Mouse (Mus musculus) liver, embryonic 16.5 days (tissue): ENCODE data around the gene Olfr1126. TPM values are rescaled to one million over a fixed set of nuclear protein-coding genes. Genes with fewer than 3 reads are reported as not detected.
"Not testable (repeated sequence)": the region's sequence is repeated elsewhere in the genome, so short reads cannot be mapped to it uniquely, and the experiment has no call there.

ENCODE experiments used
- ATAC-seq: fragments of 200-750 bp; cut with Nextera tagmentation; 2 replicates; pipeline ENCODE4 v1.8.0; 2017; ENCODE audit warnings: low read depth, mild to moderate bottlenecking, moderate number of reproducible peaks, moderate library complexity
- H3K27ac ChIP-seq: fragments of 300-500 bp; sonication (generic); 2 replicates; pipeline ENCODE4 v1.5.1; 2014; ENCODE audit warnings: mild to moderate bottlenecking, low read length
- H3K27me3 ChIP-seq: fragments of 300-500 bp; sonication (generic); 2 replicates; pipeline ENCODE4 v1.6.1; 2014; ENCODE audit warnings: low read depth, low read length, mixed read lengths; ENCODE audit not compliant: control insufficient read depth, insufficient read depth
- H3K36me3 ChIP-seq: fragments of 300-500 bp; sonication (generic); 2 replicates; pipeline ENCODE4 v1.6.1; 2014; ENCODE audit warnings: mild to moderate bottlenecking; ENCODE audit not compliant: control insufficient read depth, insufficient read depth
- H3K4me1 ChIP-seq: fragments of 300-500 bp; sonication (generic); 2 replicates; pipeline ENCODE4 v1.6.1; 2014; ENCODE audit warnings: low read depth, low read length, mixed read lengths; ENCODE audit not compliant: control insufficient read depth
- H3K4me2 ChIP-seq: fragments of 300-500 bp; sonication (generic); 2 replicates; pipeline ENCODE4 v1.6.1; 2014; ENCODE audit warnings: low read depth, low read length, mixed read lengths
- H3K4me3 ChIP-seq: fragments of 300-500 bp; sonication (generic); 2 replicates; pipeline ENCODE4 v1.5.1; 2014; ENCODE audit warnings: low read depth, mild to moderate bottlenecking, low read length
- H3K9ac ChIP-seq: fragments of 300-500 bp; sonication (generic); 2 replicates; pipeline ENCODE4 v1.6.1; 2014; ENCODE audit warnings: low read depth, low read length
- H3K9me3 ChIP-seq: fragments of 300-500 bp; sonication (generic); replicated peaks from 2 replicates; pipeline ENCODE4 v1.6.1; 2016; ENCODE audit warnings: low read length; ENCODE audit not compliant: control insufficient read depth
- WGBS: fragments of 180-500 bp; shearing (Covaris S2); extraction: QIAGEN DNeasy Blood & Tissue Kit; methylation state at CpG from one replicate; pipeline ENCODE4 v1.1.7; 2014; ENCODE audit not compliant: insufficient replicate concordance; 5-methylcytosine and 5-hydroxymethylcytosine counted together
- polyA plus RNA-seq: library from polyadenylated mRNA; unstranded; fragments of >200 nt; fragmentation: Nextera tagmentation; extraction: Ambion mirVana; gene quantifications from 2 replicates; pipeline ENCODE4 v1.2.1, GENCODE M21; 2015

Olfr1126 gene
- polyA plus RNA-seq, result not detected in 2 replicates

DNA sequence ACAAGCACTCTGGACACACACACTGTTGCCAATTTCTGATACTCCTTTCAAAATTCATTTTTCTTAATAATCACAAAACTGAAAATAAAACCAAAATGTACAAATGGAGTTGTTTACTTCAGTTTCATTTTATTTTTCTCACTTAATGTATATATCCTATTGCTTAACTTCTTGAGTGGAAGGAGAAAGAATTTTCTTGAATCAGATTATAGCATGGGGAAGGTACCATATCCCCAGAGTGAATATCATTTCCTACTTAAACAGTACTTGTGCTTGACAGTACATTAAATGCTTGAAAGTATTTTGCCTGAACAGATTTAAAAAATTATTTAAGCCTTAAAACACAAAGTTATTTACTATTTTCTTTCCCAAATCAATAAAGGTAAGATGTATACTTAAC lies at the start of gene Olfr1126:
Gene Olfr1126 (plus strand): TSS at position 301 of the 400 bp plus-strand sequence.
- Histone ChIP-seq H3K27me3 (no peaks in the 10 kb centered on the region), H3K36me3 (no peaks in the 10 kb centered on the region), H3K27ac (no peak within 1 kb of the TSS), H3K4me3 (no peak within 1 kb of the TSS), H3K4me1 (no peaks in the 10 kb centered on the region), H3K9me3 (no peaks in the 10 kb centered on the region), H3K4me2 (no peak within 1 kb of the TSS), H3K9ac (no peak within 1 kb of the TSS)
- ATAC-seq, result no peak

DNA sequence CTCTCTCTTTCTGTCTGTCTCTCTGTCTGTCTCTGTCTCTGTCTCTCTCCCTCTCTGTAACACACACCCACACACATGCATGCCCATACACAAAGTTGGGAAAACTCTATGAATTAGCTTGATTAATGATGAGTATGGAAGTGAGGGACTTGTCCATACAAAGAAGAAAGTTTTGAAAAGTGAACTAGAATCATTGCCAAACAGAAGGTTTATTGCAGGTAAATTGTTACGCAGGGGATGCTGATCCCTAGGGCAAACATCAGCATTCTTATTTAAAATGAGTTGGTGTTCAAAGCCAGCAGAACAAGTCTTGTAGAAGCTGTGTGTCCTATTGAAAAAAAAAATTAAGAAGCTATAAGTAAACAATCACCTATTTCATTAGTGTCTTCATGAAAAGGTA lies 37.4 kb upstream of the Olfr1126 start, which contains the start of gene Olfr1123:
Gene Olfr1123 (plus strand): TSS at position 301 of the 400 bp plus-strand sequence.
- H3K4me1 ChIP-seq, result no peaks in the 10 kb centered on the region
- WGBS, result 80% methylated on average over 1 of the region's 1 CpGs

DNA sequence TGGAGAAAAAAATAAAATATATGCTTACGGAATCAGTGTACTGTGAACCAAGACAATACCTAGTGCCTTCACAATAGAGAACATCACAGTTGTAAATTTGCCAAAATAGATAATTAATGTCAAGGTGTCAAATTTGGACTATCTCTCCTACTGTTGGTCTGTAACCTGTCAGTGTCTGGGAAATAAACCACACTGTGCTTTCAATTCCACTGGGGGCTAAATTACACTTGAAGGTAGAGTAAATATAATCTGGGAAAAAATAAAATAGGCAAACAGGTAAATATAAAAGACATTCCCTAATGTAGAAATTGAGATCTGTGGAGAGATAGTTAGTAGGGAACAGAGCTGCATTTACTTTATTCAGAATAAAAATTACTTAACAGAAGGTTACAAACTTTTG lies 23.8 kb upstream of the Olfr1126 start, which contains the start of gene Olfr1124:
Gene Olfr1124 (plus strand): TSS at position 301 of the 400 bp plus-strand sequence.
- Histone ChIP-seq H3K9me3 (no peaks in the 10 kb centered on the region), H3K4me2 (no peak within 1 kb of the TSS), H3K27me3 (no peaks in the 10 kb centered on the region), H3K27ac (no peak within 1 kb of the TSS), H3K4me3 (no peak within 1 kb of the TSS), H3K4me1 (no peaks in the 10 kb centered on the region), H3K9ac (no peak within 1 kb of the TSS), H3K36me3 (no peaks in the 10 kb centered on the region)
- ATAC-seq, result no peak
- 64% methylated on average over 1 of the region's 1 CpGs for WGBS

More for the DNA sequence above, 37.4 kb upstream of the Olfr1126 start, which contains the start of gene Olfr1123:
- Histone ChIP-seq H3K27me3 (no peaks in the 10 kb centered on the region), H3K27ac (no peak within 1 kb of the TSS), H3K4me2 (no peak within 1 kb of the TSS), H3K9ac (no peak within 1 kb of the TSS), H3K4me3 (no peak within 1 kb of the TSS), H3K36me3 (no peaks in the 10 kb centered on the region), H3K9me3 (no peaks in the 10 kb centered on the region)
- ATAC-seq, result no peak

DNA sequence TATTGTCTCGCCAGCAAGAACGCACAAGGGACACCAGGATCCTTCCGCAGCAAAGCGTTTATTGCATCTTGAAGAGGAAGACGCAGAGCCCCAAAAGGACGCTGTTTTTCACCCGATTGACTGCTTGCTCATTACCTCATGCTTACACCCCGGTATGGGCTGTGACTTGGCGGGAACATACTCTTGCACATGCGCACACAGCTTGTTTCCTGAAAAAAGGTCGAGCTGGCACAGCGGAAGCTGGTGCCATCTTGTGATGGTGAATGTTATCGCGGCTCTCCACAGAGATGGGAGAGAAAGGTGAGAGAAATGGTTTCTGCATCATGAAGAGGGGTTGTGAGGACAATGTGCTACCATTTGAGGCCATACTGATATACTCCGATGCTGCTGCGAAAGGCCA lies 16.0 kb upstream of the Olfr1126 start:
- no peak for ATAC-seq
- no peaks in the 10 kb centered on the region for H3K9me3 ChIP-seq
- WGBS, result 76% methylated on average over 16 of the region's 16 CpGs
- H3K4me1 ChIP-seq, result no peaks in the 10 kb centered on the region
- no peak overlapping the region for H3K9ac ChIP-seq
- H3K36me3 ChIP-seq, result no peaks in the 10 kb centered on the region
- H3K27ac ChIP-seq, result no peak overlapping the region
- no peak overlapping the region for H3K4me3 ChIP-seq
- H3K27me3 ChIP-seq, result no peaks in the 10 kb centered on the region
- H3K4me2 ChIP-seq, result no peak overlapping the region

DNA sequence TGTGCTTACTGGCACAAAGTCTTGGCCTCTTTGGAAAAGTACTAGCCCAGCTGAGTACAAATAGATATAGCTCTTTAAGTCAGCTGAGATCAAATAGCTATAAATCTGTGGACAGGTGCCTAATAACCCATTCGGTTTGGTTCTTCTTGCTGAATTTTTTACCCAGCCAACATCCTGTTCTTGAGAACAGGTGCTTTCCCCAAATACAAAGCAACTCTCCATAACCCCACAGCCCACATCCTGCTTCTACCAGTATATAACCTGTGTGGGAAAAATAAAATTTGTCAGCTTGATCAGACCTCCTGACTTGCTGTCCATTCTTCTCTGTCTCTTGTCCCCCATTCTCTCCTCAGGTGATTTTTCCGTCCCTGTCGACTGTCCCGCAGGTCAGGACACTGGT lies 8.0 kb downstream of the Olfr1126 start:
- no peaks in the 10 kb centered on the region for H3K36me3 ChIP-seq
- H3K4me2 ChIP-seq, result no peak overlapping the region
- no peaks in the 10 kb centered on the region; the same call in 1 of the 2 replicates for H3K9me3 ChIP-seq
- H3K4me3 ChIP-seq, result no peak overlapping the region
- H3K27ac ChIP-seq, result no peak overlapping the region
- no peaks in the 10 kb centered on the region for H3K4me1 ChIP-seq
- ATAC-seq, result no peak
- no peak overlapping the region for H3K9ac ChIP-seq
- 63% methylated on average over 4 of the region's 4 CpGs for WGBS
- no peaks in the 10 kb centered on the region for H3K27me3 ChIP-seq

DNA sequence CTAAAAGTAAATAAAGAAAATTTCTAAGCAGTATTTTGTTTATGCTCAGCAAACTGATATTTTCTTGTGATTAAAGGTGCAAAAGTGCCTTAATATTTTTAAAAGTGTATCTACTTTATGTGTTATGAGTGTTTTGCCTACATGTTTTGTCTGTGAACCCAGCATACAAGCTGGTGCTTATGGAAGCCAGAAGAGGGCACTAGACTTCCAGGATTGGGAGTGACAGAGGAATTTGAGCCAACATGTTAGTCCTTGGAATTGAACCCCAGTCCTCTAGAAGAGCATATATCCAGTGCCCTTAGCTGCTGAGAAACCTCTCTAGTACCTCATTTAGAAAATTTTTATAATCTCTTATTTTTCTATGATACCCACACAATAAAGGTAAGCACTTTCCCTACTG lies 26.4 kb downstream of the Olfr1126 start:
- no peak overlapping the region for H3K9ac ChIP-seq
- H3K4me2 ChIP-seq, result no peak overlapping the region
- H3K36me3 ChIP-seq, result no peaks in the 10 kb centered on the region
- H3K27me3 ChIP-seq, result no peaks in the 10 kb centered on the region
- ATAC-seq, result no peak
- no peaks in the 10 kb centered on the region for H3K4me1 ChIP-seq
- no peak overlapping the region for H3K4me3 ChIP-seq
- no peak overlapping the region for H3K27ac ChIP-seq
- H3K9me3 ChIP-seq, result no peaks in the 10 kb centered on the region

DNA sequence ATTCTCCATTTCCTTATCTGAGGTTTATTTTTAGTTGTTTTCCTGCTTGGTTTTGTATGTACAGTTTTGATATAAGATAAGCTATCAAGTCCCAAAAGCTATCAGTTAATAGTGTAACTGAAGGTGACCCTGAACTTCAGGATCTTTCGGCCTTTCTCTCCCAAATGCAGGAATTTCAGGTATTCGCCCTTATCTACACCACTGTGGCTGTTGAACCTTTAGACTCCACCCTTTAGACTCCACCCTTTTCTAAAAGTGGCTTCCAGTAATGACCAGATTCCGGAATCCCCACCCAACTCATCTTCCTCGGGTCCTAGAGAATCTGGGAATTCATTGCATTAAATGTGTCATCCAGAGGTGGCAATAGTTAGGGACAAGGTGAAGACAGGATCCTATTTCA lies 27.4 kb downstream of the Olfr1126 start:
- Histone ChIP-seq H3K4me1 (no peaks in the 10 kb centered on the region), H3K27ac (no peak overlapping the region), H3K4me3 (no peak overlapping the region), H3K36me3 (no peaks in the 10 kb centered on the region), H3K9ac (no peak overlapping the region), H3K4me2 (no peak overlapping the region), H3K27me3 (no peaks in the 10 kb centered on the region), H3K9me3 (no peaks in the 10 kb centered on the region)
- no peak for ATAC-seq
- 54% methylated on average over 4 of the region's 4 CpGs for WGBS

DNA sequence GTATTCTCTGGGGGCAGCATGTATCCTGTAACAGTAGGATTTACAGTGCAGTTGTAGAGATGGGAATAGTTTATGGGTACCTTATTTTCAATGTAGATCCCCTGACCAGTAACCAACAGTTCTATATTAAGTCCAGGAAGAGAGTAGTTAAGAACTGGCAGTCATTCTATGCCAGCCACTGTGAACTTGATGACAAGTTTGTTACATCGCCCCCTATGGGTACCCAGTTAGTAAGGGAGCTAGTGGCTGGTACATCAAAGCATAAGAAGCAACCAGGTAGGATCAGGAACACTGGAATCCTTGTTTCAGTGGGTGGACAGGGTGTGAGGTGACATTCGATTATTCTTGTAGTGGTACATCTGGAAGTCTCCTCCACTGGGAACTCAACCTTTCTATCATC lies 28.5 kb downstream of the Olfr1126 start:
- no peak overlapping the region for H3K4me2 ChIP-seq
- no peaks in the 10 kb centered on the region for H3K9me3 ChIP-seq
- no peaks in the 10 kb centered on the region for H3K36me3 ChIP-seq
- H3K4me1 ChIP-seq, result no peaks in the 10 kb centered on the region
- H3K27ac ChIP-seq, result no peak overlapping the region
- no peak overlapping the region for H3K9ac ChIP-seq
- WGBS, result 47% methylated on average over 2 of the region's 2 CpGs
- no peak for ATAC-seq
- no peak overlapping the region for H3K4me3 ChIP-seq
- H3K27me3 ChIP-seq, result no peaks in the 10 kb centered on the region

DNA sequence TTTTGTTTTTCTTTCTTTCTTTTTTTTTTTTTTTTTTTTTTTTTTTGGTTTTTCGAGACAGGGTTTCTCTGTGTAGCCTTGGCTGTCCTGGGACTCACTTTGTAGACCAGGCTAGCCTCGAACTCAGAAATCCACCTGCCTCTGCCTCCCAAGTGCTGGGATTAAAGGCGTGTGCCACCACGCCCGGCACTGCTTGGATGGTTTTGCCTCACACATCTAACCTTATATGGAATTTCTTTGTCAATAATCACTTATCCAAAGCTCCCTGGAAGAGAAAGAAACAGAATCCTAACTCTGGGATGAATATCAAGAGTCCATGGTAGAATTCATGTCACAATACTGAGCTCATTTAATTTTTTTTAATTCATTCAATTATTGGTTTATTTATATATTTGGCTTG lies 43.2 kb downstream of the Olfr1126 start, which contains the start of gene Pramel7:
Gene Pramel7 (minus strand): TSS at position 101 of the 400 bp plus-strand sequence.
- H3K4me3 ChIP-seq, H3K36me3 ChIP-seq, H3K27me3 ChIP-seq, ATAC-seq, H3K27ac ChIP-seq, H3K9ac ChIP-seq, H3K4me1 ChIP-seq, H3K9me3 ChIP-seq, H3K4me2 ChIP-seq: not testable (repeated sequence)
- WGBS, result 62% methylated on average over 3 of the region's 5 CpGs
